13 mouse cellular contexts compared by ENCODE assay signal in genomic region chr16:76950836-76951486, GRCm38 (mm10).
DNase-seq lines count a peak whose midpoint lies in the region; ATAC-seq lines count a peak whose summit lies in the region.
"Had no signal": no experiment of that assay in that cellular context is flagged by ENCODE, and none has a peak within 500 bp of the region (broad histone marks: within the 10 kb centered on the region; RNA-seq: fewer than 3 reads in every experiment).

No protein-coding gene starts in this region.

- H3K27me3 ChIP-seq in forebrain, embryonic 13.5 days: no peaks in the 10 kb centered on the region
- H3K27me3 ChIP-seq in forebrain, embryonic 12.5 days: no peaks in the 10 kb centered on the region
- H3K27me3 ChIP-seq: embryonic facial prominence, embryonic 15.5 days; liver, embryonic 12.5 days had no signal

- H3K27ac ChIP-seq in forebrain, embryonic 13.5 days: no peak overlapping the region
- no peak overlapping the region for H3K27ac ChIP-seq in forebrain, embryonic 12.5 days
- H3K27ac ChIP-seq: embryonic facial prominence, embryonic 15.5 days; liver, embryonic 12.5 days; macrophage had no signal

- peak; percentile 72; the same call in 1 of the 2 replicates for ATAC-seq in forebrain, embryonic 13.5 days
- ATAC-seq in forebrain, embryonic 12.5 days (ENCODE audit: low FRiP score): no peak
- no peak for ATAC-seq in megakaryocyte, adult 5-6 weeks (ENCODE audit: poor library complexity, severe bottlenecking)
- ATAC-seq: liver, embryonic 12.5 days had no signal

- H3K36me3 ChIP-seq in forebrain, embryonic 13.5 days (ENCODE audit: poor library complexity, severe bottlenecking): no peaks in the 10 kb centered on the region
- no peaks in the 10 kb centered on the region for H3K36me3 ChIP-seq in forebrain, embryonic 12.5 days (replicated peaks)
- H3K36me3 ChIP-seq: embryonic facial prominence, embryonic 15.5 days; liver, embryonic 12.5 days had no signal

- H3K4me2 ChIP-seq in forebrain, embryonic 13.5 days: no peak overlapping the region
- no peak overlapping the region for H3K4me2 ChIP-seq in forebrain, embryonic 12.5 days
- H3K4me2 ChIP-seq: embryonic facial prominence, embryonic 15.5 days; liver, embryonic 12.5 days had no signal

- H3K9ac ChIP-seq in forebrain, embryonic 13.5 days: no peak overlapping the region
- no peak overlapping the region for H3K9ac ChIP-seq in forebrain, embryonic 12.5 days
- H3K9ac ChIP-seq: embryonic facial prominence, embryonic 15.5 days; liver, embryonic 12.5 days had no signal

- WGBS in forebrain, embryonic 13.5 days: 75% methylated on average over 10 of the region's 10 CpGs
- WGBS in forebrain, embryonic 12.5 days: 82% methylated on average over 10 of the region's 10 CpGs

- DNase-seq in frontal cortex, adult 2 months (ENCODE audit: extremely low spot score in 1 of 2, low spot score in 1 of 2): peak; percentile 38 to 74
- DNase-seq in layer of hippocampus, postnatal 14 days (ENCODE audit: low spot score in 2 of 2): peak; percentile 29 to 63
- peak; percentile 57 to 59 for DNase-seq in right cerebral cortex, adult 2 months (ENCODE audit: low spot score in 2 of 2)
- DNase-seq in cerebellum, adult 8-10 months: no peak
- no peak for DNase-seq in retina, postnatal 1 day
- DNase-seq: kidney, postnatal 36 days; thymus, postnatal 25 days had no signal

- no peak overlapping the region for H3K4me3 ChIP-seq in forebrain, embryonic 13.5 days
- no peak overlapping the region for H3K4me3 ChIP-seq in forebrain, embryonic 12.5 days (replicated peaks)
- H3K4me3 ChIP-seq: embryonic facial prominence, embryonic 15.5 days; liver, embryonic 12.5 days had no signal

- no peaks in the 10 kb centered on the region for H3K4me1 ChIP-seq in forebrain, embryonic 13.5 days
- no peaks in the 10 kb centered on the region for H3K4me1 ChIP-seq in forebrain, embryonic 12.5 days
- H3K4me1 ChIP-seq: embryonic facial prominence, embryonic 15.5 days; liver, embryonic 12.5 days had no signal

- no peaks in the 10 kb centered on the region for H3K9me3 ChIP-seq in forebrain, embryonic 13.5 days (replicated peaks)
- no peaks in the 10 kb centered on the region for H3K9me3 ChIP-seq in forebrain, embryonic 12.5 days
- H3K9me3 ChIP-seq: embryonic facial prominence, embryonic 15.5 days; liver, embryonic 12.5 days had no signal

Comparison
In these comparisons a context has a peak if more than half of its experiments do, and no peak if none do; other contexts are left out.
1. DNase-seq: peak in frontal cortex, adult 2 months (2 of 2), layer of hippocampus, postnatal 14 days (2 of 2) and right cerebral cortex, adult 2 months (2 of 2); none in cerebellum, adult 8-10 months (single experiment) and retina, postnatal 1 day (single experiment).